Mouse (Mus musculus) embryo, embryonic 10.5 days (tissue): ENCODE results near the gene Sema4g.

Source experiments
- DNase-seq: peaks from one replicate; pipeline ENCODE4 v3.0.0-alpha.2; 2015; ENCODE audit warnings: low spot score

Gene Sema4g

GRCm38 (mm10) chr19:44988831-44989566 is at the start of gene Sema4g:
Gene Sema4g, plus strand, starts transcription at chr19:44989101.
- DNase-seq: peak; percentile 70

- no peak for DNase-seq
These were observed 29.3 kb upstream of the Sema4g start for GRCm38 (mm10) chr19:44959633-44960032.

- DNase-seq: no peak
These were observed 22.9 kb upstream of the Sema4g start for GRCm38 (mm10) chr19:44965978-44966377.

GRCm38 (mm10) chr19:44968329-44968728 is 20.6 kb upstream of the Sema4g start:
- no peak for DNase-seq

DNA sequence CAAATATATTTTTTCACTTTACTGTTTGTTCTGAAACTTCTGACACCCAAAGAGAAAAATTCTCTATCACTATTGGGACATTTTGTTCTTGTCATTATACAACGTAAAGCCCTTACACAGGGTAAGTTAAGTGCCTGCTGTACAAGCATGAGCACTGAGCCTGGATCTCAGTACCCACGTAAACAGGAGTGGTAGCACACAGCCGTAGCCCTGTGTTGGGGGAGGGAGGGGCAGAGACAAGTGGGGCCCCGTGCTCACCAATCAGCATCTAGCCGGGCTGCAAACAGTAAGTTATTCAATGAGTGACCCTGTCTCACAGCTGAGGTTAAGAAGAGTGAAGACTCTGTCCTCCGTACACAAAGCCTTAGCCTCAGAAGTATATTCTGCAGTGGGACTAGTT is 12.3 kb upstream of the Sema4g start:
- DNase-seq: no peak

DNA sequence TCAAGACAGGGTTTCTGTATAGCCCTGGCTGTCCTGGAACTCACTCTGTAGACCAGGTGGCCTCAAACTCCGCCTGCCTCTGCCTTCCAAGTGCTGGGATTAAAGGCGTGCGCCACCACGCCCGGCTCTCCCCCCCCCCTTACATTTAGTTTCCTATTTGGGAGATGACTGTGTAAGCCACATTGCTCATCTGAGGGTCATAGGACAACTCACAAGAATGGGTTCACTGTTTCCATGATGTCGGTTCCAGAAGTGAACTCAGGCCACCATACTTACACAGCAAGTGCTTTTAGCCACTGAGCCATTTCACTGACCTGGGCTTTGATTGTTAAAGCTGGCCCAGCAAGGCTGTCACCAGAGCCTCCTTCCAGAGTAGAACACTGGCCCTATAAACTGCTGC is 11.8 kb upstream of the Sema4g start:
- no peak for DNase-seq

DNA sequence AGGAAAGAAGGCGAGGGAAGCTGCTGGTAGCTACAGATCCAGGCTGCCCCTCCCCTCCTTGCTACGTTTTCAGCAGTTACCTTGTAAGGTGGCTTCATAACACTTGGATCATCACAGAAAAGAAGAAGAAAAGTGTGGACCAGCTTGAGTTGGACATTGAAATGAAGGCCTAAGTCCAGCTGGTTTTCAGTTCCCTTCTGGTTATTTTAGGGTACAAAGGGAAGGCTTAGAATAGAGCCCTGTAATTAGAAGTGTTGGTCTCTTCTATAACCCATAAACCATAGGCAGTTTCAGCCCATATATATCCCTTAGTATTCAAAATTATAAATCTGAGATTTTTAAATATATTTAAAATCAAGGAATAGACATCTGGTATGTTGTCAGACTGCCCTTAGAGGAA is 8.1 kb upstream of the Sema4g start:
- no peak for DNase-seq

DNA sequence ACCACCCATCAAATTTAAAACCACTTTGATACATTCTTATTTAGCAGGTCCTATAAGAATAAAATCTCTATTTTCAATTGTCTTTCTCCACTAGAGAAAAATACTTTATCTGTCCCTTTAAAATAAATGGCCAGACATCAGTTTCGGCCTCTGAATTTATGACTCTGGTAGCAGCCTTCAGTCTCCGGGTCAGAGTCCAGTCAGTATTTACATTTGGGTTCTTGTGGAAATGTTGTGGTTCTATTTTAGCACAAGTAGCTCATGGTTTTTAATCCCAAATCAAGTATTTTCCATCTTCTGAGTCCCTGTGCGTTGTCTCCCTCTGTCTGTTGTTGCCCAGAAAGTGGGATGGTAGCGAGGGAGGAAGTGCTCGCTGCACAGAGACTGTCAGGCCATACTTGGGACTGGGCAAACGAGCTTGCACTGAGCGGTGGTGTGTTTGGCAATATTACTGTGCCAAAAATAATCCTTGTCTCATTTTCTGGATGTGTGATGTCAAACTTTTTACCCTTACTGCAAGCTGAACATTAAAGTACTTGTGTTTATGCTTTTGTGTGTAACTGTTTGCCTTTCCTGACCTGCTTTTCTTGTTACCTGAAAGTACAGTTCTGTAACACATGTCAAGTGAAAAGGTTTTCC is 6.3 kb upstream of the Sema4g start:
- no peak for DNase-seq

- DNase-seq: no peak
These were observed 5.5 kb upstream of the Sema4g start for GRCm38 (mm10) chr19:44983366-44983765.

DNA sequence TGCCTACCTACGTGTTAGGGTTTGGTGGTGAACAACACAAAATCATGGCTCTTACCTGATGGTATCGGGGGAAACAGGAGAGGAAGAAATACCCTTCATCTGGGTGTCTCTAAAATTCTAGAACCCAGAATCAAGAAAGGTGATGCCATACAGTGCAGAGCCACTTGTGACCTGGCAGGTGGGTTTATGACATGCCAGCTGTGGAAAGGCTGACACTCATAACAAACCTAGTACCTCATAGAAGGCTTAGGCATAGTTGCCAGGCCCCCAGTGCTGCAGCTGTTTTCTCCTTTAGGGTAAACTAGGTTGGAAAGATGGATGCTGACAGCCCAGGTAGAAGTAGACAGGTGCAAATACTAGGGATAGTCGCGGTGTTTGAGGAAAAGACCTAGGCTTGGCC is 4.5 kb upstream of the Sema4g start:
- DNase-seq: no peak

- DNase-seq: no peak
These were observed 3.5 kb upstream of the Sema4g start for GRCm38 (mm10) chr19:44985159-44985988.

DNA sequence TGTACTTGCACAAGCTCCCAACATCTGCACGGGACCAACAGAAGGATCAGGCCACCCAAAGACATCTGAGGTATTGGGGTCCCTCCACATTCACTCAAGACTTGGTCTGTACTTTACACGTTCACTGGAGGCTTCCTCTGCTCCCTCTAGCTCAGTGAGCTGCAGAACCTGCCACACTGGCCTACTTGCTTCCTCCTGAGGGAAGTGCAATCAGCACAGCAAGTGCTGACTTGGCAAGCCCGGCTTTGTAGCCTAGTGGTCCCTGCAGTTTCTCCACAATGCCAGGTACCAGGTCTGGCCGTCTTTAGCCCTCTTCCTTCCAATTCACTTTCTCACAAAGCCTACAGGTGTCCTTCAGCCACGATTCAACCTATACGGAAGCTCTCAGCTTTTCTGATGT is 1.9 kb upstream of the Sema4g start:
- DNase-seq: no peak

GRCm38 (mm10) chr19:44987851-44988250 is 1.1 kb upstream of the Sema4g start:
- no peak for DNase-seq

- DNase-seq: peak; percentile 18
These were observed 580 bp upstream of the Sema4g start for GRCm38 (mm10) chr19:44988321-44988720.

DNA sequence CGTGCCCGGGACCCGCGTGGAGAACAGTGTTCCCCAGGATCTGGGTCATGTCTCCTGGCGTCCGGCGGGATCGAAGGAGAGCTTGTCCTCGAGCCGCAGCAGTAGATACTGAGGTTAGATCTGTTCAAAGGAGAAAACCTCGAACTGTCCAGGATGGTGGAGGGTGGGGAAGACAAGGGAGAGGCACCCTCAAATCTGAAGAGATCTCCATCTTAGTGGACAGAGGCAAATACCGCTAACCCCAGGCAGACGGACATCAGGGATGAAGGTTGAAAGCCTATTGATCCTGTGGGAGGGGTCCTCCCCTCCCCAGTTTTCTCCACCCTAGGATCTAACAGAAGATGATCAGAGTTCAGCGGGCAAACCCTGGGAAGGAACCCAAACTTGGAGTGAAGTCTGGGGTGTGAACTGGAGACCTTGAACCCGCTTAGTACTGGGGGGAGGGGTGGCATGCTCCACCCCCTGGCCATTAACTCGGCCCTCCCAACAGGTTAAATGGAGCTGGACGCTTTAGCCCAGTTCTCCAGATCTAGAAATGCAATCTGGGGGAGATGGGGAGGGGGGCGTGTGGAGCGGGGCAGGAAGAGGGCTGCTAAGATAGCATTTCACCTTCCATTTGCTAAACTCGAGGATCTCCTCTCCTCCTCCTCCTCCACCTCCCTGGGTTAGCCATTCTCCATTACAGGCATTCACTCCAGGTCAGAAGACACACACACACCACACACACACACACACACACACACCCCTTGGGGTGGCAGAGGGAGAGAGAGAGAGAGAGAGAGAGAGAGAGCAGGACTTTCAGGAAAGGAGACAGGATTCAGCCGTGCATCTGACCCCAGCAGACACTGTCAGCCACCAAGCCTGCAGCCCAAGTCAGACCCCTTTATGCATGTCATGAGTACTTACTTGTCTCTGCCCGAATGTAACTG is 930 bp downstream of the Sema4g start:
- DNase-seq: peak; percentile 34

DNA sequence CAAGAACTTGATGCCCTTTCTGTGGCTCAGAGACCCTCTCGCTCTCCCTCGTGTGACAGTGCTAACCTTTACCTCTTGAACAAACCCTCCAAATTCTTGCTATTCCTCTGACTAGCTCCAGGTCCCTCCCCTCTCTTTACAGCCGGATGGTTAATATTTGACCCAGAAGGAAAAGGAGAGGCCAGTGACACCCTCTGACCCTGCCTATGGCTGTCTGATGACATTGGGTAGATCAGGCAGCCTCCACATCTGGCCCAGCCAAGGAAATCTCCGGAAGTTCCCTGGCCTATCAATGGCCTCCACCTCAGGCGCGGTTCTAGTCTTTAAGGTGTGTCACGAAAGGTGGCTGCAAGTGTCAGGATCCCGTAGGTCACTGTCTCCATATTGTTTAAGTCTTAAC is 2.1 kb downstream of the Sema4g start:
- no peak for DNase-seq

DNA sequence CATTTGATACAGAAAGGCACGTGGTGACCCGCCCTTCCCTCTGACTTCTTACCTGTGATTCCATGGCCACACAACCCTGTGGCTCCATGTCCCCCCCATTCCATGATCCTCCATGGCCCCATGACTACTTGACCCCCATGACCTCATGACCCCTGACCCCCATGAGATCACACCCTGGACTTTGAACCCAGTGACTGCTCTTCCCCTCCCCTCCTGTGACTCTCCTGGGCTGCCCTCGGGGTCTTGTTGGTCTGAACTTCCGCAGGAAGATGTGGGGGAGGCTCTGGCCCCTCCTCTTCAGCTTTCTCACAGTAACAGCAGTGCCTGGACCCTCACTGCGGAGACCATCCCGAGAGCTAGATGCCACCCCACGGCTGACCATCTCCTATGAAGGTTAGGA is 3.3 kb downstream of the Sema4g start:
- DNase-seq: no peak

GRCm38 (mm10) chr19:44992712-44993111 is 3.8 kb downstream of the Sema4g start:
- no peak for DNase-seq

- DNase-seq: no peak
These were observed 8.9 kb downstream of the Sema4g start for GRCm38 (mm10) chr19:44997786-44998185.

DNA sequence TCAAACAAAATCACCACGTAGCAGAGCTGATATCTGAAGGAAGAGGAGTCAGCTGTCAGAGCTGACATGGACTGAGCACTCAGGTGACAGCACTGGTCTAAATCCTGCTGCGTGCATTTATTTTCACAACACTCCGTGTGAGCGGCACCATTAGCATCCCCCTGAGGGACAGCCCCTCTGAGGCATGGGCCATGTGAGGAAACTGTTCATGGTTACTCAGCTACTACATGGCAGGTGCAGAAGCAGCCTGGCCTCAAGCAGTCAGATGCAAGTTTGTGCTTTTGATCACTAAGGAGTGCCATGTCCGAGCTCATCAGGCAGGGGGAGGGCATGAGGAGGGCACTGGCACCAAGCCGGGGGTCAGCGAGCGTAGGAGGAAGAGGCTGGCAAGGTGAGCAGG is 10.7 kb downstream of the Sema4g start:
- no peak for DNase-seq

DNA sequence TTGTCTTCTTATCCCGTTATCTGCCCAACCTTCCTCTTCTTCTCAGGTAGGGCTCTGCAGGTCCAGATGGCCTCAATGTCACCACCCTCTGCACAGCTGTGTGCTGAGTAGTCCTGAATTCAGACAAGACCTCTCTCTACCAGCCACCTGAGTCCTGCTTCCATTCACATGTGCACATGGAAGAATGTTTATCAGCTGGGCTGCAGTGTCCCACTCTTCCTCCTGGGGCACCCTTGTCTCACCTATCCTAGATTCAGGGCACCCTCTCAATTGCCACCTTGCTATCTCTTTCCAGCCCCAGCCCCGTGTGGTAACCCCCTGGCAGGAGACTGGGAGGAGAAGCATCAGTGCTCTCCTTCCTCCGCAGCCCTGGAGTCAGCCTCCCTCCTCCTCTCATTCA is 13.4 kb downstream of the Sema4g start:
- no peak for DNase-seq
